In genomic region chr2:80639864-80640263, GRCm38 (mm10) we compare ENCODE assay signal across 8 mouse cellular contexts. TPM values are rescaled to one million over a fixed set of nuclear protein-coding genes. Genes with fewer than 3 reads are reported as not detected.
DNase-seq lines count a peak whose midpoint lies in the region; ATAC-seq and TF ChIP-seq lines count a peak whose summit lies in the region.

No protein-coding gene starts in this region.

- H3K36me3 ChIP-seq in kidney, embryonic 16.5 days (ENCODE audit: insufficient read depth, low read length), result peaks cover 14% of the 10 kb centered on the region
- H3K36me3 ChIP-seq in hindbrain, postnatal 0 days (ENCODE audit: insufficient read depth, low read length), result peaks cover 13% of the 10 kb centered on the region; the same call in 1 of the 2 replicates
- peaks cover 20% of the 10 kb centered on the region for H3K36me3 ChIP-seq in midbrain, embryonic 14.5 days (ENCODE audit: control insufficient read depth, insufficient read depth, low read length)

- no peak for TF ChIP-seq POLR2A in bone marrow, adult 2 months (IDR thresholded peaks at IDR 0.05; ENCODE audit: borderline replicate concordance, control insufficient read depth, low read depth, low read length)

- H3K9ac ChIP-seq in kidney, embryonic 16.5 days (replicated peaks; ENCODE audit: low read length), result no peak overlapping the region; the same call in 1 of the 2 replicates
- no peak overlapping the region for H3K9ac ChIP-seq in hindbrain, postnatal 0 days (replicated peaks; ENCODE audit: low read length)
- H3K9ac ChIP-seq in midbrain, embryonic 14.5 days (replicated peaks; ENCODE audit: low read length), result no peak overlapping the region

- ATAC-seq in kidney, embryonic 16.5 days (ENCODE audit: low FRiP score, low TSS enrichment), result no peak
- ATAC-seq in hindbrain, postnatal 0 days, result no peak
- ATAC-seq in midbrain, embryonic 14.5 days (ENCODE audit: low FRiP score, low TSS enrichment), result no peak
- no peak for ATAC-seq in activated CD4-positive, CD25-positive, alpha-beta regulatory T cell, adult 4 months

- no peak for DNase-seq in kidney, adult 18-20 months
- DNase-seq in hindbrain, postnatal 0 days (ENCODE audit: low spot score), result no peak
- no peak for DNase-seq in midbrain, embryonic 14.5 days
- DNase-seq in gastrocnemius, adult 18-20 months (ENCODE audit: low spot score), result no peak
- DNase-seq in lung, postnatal 10 days, result no peak

- peaks cover 5% of the 10 kb centered on the region; the same call in 1 of the 2 replicates for H3K4me1 ChIP-seq in kidney, embryonic 16.5 days (ENCODE audit: insufficient read depth, low read length)
- H3K4me1 ChIP-seq in bone marrow, adult 2 months (ENCODE audit: control insufficient read depth, insufficient read depth, low read length), result peaks cover 1% of the 10 kb centered on the region; the same call in 1 of the 2 replicates
- H3K4me1 ChIP-seq in hindbrain, postnatal 0 days (ENCODE audit: insufficient read depth, low read length), result no peaks in the 10 kb centered on the region
- peaks cover 10% of the 10 kb centered on the region for H3K4me1 ChIP-seq in midbrain, embryonic 14.5 days (ENCODE audit: control insufficient read depth, insufficient read depth, low read length)

- no peak overlapping the region for H3K4me3 ChIP-seq in kidney, embryonic 16.5 days (ENCODE audit: low read length)
- peak overlapping the region; percentile 40 for H3K4me3 ChIP-seq in bone marrow, adult 2 months (replicated peaks; ENCODE audit: control insufficient read depth, low read depth, low read length)
- H3K4me3 ChIP-seq in hindbrain, postnatal 0 days (ENCODE audit: low read length), result no peak overlapping the region
- H3K4me3 ChIP-seq in midbrain, embryonic 14.5 days (replicated peaks; ENCODE audit: low read depth, low read length), result no peak overlapping the region; the same call in 1 of the 2 replicates

- H3K9me3 ChIP-seq in kidney, embryonic 16.5 days (ENCODE audit: low read length), result no peaks in the 10 kb centered on the region
- H3K9me3 ChIP-seq in hindbrain, postnatal 0 days (ENCODE audit: low read length), result no peaks in the 10 kb centered on the region
- no peaks in the 10 kb centered on the region for H3K9me3 ChIP-seq in midbrain, embryonic 14.5 days (ENCODE audit: control insufficient read depth, low read length)

- TF ChIP-seq CTCF in bone marrow, adult 2 months (IDR thresholded peaks at IDR 0.05; ENCODE audit: control insufficient read depth, insufficient read depth, low read length), result no peak
- TF ChIP-seq CTCF in hindbrain, postnatal 0 days (IDR thresholded peaks at IDR 0.05; ENCODE audit: low read depth), result no peak

- H3K4me2 ChIP-seq in kidney, embryonic 16.5 days (replicated peaks; ENCODE audit: low read depth, low read length), result peak overlapping the region; percentile 69; the same call in 1 of the 2 replicates
- H3K4me2 ChIP-seq in hindbrain, postnatal 0 days (ENCODE audit: low read depth, low read length), result peak overlapping the region; percentile 61
- H3K4me2 ChIP-seq in midbrain, embryonic 14.5 days (ENCODE audit: low read length), result peak overlapping the region; percentile 56

- no peaks in the 10 kb centered on the region for H3K27me3 ChIP-seq in kidney, embryonic 16.5 days (ENCODE audit: insufficient read depth, low read length)
- H3K27me3 ChIP-seq in hindbrain, postnatal 0 days (ENCODE audit: insufficient read depth, low read length), result no peaks in the 10 kb centered on the region
- no peaks in the 10 kb centered on the region for H3K27me3 ChIP-seq in midbrain, embryonic 14.5 days (ENCODE audit: control insufficient read depth, insufficient read depth, low read length)

- no peak overlapping the region for H3K27ac ChIP-seq in kidney, embryonic 16.5 days (ENCODE audit: low read length)
- no peak overlapping the region for H3K27ac ChIP-seq in bone marrow, adult 2 months (ENCODE audit: control insufficient read depth, insufficient read depth, low read depth, low read length, poor library complexity)
- H3K27ac ChIP-seq in hindbrain, postnatal 0 days, result no peak overlapping the region
- H3K27ac ChIP-seq in midbrain, embryonic 14.5 days (replicated peaks; ENCODE audit: low read depth, low read length), result no peak overlapping the region

- whole genome bisulfite sequencing in kidney, embryonic 16.5 days, result 46% methylated on average over 3 of the region's 3 CpGs
- WGBS in bone marrow, adult 2 months, result 17% methylated on average over 3 of the region's 3 CpGs
- WGBS in hindbrain, postnatal 0 days, result 58% methylated on average over 3 of the region's 3 CpGs
- 63% methylated on average over 3 of the region's 3 CpGs for WGBS in midbrain, embryonic 14.5 days

RNA-seq across cellular contexts. Expression of gene Nup35, which starts 22.8 kb away (rescaled TPM):
- 50.3 and 55.0 TPM in 2 replicates for polyA plus RNA-seq in kidney, embryonic 16.5 days (2015; fragmentation: Nextera tagmentation; extraction: Ambion mirVana)
- 8.6 and 16.8 TPM in 2 replicates for polyA plus RNA-seq in bone marrow, adult 2 months (2011; ENCODE audit: insufficient read depth, insufficient read length, low replicate concordance, missing spikeins)
- total RNA-seq in hindbrain, postnatal 0 days (2014; rRNA removed), result 42.4 and 48.1 TPM in 2 replicates
- polyA plus RNA-seq in hindbrain, postnatal 0 days (2015; fragmentation: Nextera tagmentation; extraction: Ambion mirVana), result 30.4 and 32.4 TPM in 2 replicates
- polyA plus RNA-seq in midbrain, embryonic 14.5 days (2014; fragmentation: Nextera tagmentation; extraction: Ambion mirVana), result 60.2 and 61.6 TPM in 2 replicates
- total RNA-seq in gastrocnemius, adult 18-20 months (2021), result 1 to 10 TPM; 8.6 to 9.1 TPM
- 10 to 100 TPM; 26.5 to 27.4 TPM for polyA plus RNA-seq in activated CD4-positive, CD25-positive, alpha-beta regulatory T cell, adult 4 months (2017; shearing (Covaris generic))

RNA-seq across cellular contexts. Expression of gene Dusp19, which starts 23.0 kb away (rescaled TPM):
- 14.3 TPM in 2 replicates for polyA plus RNA-seq in kidney, embryonic 16.5 days (2015; fragmentation: Nextera tagmentation; extraction: Ambion mirVana)
- polyA plus RNA-seq in bone marrow, adult 2 months (2011; ENCODE audit: insufficient read depth, insufficient read length, low replicate concordance, missing spikeins), result 3.2 and 3.7 TPM in 2 replicates
- 14.7 and 17.5 TPM in 2 replicates for total RNA-seq in hindbrain, postnatal 0 days (2014; rRNA removed)
- polyA plus RNA-seq in hindbrain, postnatal 0 days (2015; fragmentation: Nextera tagmentation; extraction: Ambion mirVana), result 11.4 and 11.5 TPM in 2 replicates
- 17.5 and 20.0 TPM in 2 replicates for polyA plus RNA-seq in midbrain, embryonic 14.5 days (2014; fragmentation: Nextera tagmentation; extraction: Ambion mirVana)
- 10 to 100 TPM; 10.6 to 10.8 TPM for total RNA-seq in gastrocnemius, adult 18-20 months (2021)
- 10 to 100 TPM; 13.6 to 15.0 TPM for polyA plus RNA-seq in activated CD4-positive, CD25-positive, alpha-beta regulatory T cell, adult 4 months (2017; shearing (Covaris generic))

RNA-seq across cellular contexts. Expression of gene Nckap1, which starts 58.7 kb away (rescaled TPM):
- 44.4 and 60.9 TPM in 2 replicates for polyA plus RNA-seq in kidney, embryonic 16.5 days (2015; fragmentation: Nextera tagmentation; extraction: Ambion mirVana)
- 10.6 and 13.3 TPM in 2 replicates for polyA plus RNA-seq in bone marrow, adult 2 months (2011; ENCODE audit: insufficient read depth, insufficient read length, low replicate concordance, missing spikeins)
- 112 and 119 TPM in 2 replicates for total RNA-seq in hindbrain, postnatal 0 days (2014; rRNA removed)
- 80.2 and 81.9 TPM in 2 replicates for polyA plus RNA-seq in hindbrain, postnatal 0 days (2015; fragmentation: Nextera tagmentation; extraction: Ambion mirVana)
- 82.3 and 94.7 TPM in 2 replicates for polyA plus RNA-seq in midbrain, embryonic 14.5 days (2014; fragmentation: Nextera tagmentation; extraction: Ambion mirVana)
- 10 to 100 TPM; 39.8 to 45.3 TPM for total RNA-seq in gastrocnemius, adult 18-20 months (2021)
- 1 to 10 TPM; 2.1 to 3.0 TPM for polyA plus RNA-seq in activated CD4-positive, CD25-positive, alpha-beta regulatory T cell, adult 4 months (2017; shearing (Covaris generic))
